ENCODE assay signal across 10 mouse cellular contexts in the genomic region with DNA sequence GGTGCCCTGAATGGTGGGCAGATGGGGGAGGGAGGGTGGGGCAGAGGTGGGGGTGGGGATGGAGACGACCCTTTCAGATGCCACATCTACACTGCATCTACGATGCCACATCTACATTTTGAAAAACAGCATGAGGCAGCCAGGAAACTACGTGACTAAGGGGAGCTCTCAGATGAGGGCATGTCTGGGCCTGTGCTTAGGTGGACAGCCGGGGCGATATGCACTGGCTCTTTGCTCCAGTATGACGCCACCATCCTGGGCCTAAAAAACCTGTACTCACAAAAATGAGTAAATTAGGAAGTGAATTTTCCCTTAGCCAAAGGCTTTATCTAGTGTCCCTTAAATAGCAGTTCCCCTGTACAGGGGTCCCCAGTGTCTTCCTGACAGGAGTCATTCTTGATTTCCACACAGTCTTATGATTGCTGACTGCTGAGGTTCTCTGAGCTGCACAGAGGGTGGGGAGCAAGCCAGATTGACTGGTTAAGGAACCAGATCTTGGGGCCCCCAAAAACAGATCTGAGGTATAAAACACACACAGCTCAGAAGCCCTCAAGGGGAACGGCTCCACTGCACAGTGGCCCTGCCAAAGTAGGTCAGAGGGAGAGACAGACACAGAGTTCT. TPM values are rescaled to one million over a fixed set of nuclear protein-coding genes. Genes with fewer than 3 reads are reported as not detected.
DNase-seq lines count a peak whose midpoint lies in the region; ATAC-seq lines count a peak whose summit lies in the region.
"Had no signal": no experiment of that assay in that cellular context is flagged by ENCODE, and none has a peak within 500 bp of the region (broad histone marks: within the 10 kb centered on the region; RNA-seq: fewer than 3 reads in every experiment).

No protein-coding gene starts in this region.

- WGBS in heart, embryonic 13.5 days = 85% methylated on average over 7 of the region's 7 CpGs
- WGBS in lung, embryonic 16.5 days = 73% methylated on average over 7 of the region's 7 CpGs
- WGBS in embryonic facial prominence, embryonic 14.5 days = 84% methylated on average over 7 of the region's 7 CpGs

- no peaks in the 10 kb centered on the region for H3K27me3 ChIP-seq in heart, embryonic 13.5 days (replicated peaks)
- H3K27me3 ChIP-seq in lung, embryonic 16.5 days (ENCODE audit: control insufficient read depth, insufficient read depth, low read depth, low read length) = no peaks in the 10 kb centered on the region
- no peaks in the 10 kb centered on the region for H3K27me3 ChIP-seq in embryonic facial prominence, embryonic 14.5 days (replicated peaks; ENCODE audit: control insufficient read depth, insufficient read depth, low read length)

- H3K4me1 ChIP-seq in heart, embryonic 13.5 days = peaks cover 52% of the 10 kb centered on the region
- H3K4me1 ChIP-seq in lung, embryonic 16.5 days (replicated peaks; ENCODE audit: control insufficient read depth, insufficient read depth, low read length) = peaks cover 40% of the 10 kb centered on the region
- peaks cover under 1% of the 10 kb centered on the region for H3K4me1 ChIP-seq in embryonic facial prominence, embryonic 14.5 days (ENCODE audit: control insufficient read depth, insufficient read depth, low read length)

- H3K27ac ChIP-seq in heart, embryonic 13.5 days (replicated peaks) = peak overlapping the region; percentile 57
- peak overlapping the region; percentile 41 for H3K27ac ChIP-seq in lung, embryonic 16.5 days (ENCODE audit: low read length)
- H3K27ac ChIP-seq in embryonic facial prominence, embryonic 14.5 days (replicated peaks; ENCODE audit: low read depth, low read length) = no peak overlapping the region

- ATAC-seq in heart, embryonic 13.5 days (ENCODE audit: extremely low read depth, insufficient number of reproducible peaks, low FRiP score, low TSS enrichment) = no peak
- ATAC-seq in lung, embryonic 16.5 days (ENCODE audit: low read depth) = peak; percentile 1
- ATAC-seq in embryonic facial prominence, embryonic 14.5 days (ENCODE audit: low read depth) = peak; percentile 12; the same call in 1 of the 2 replicates
- ATAC-seq in megakaryocyte progenitor cell, adult 5-6 weeks (replicated peaks; ENCODE audit: poor library complexity) = peak; percentile 28
- ATAC-seq: CD4-positive, CD25-positive, alpha-beta regulatory T cell, adult 4 months had no signal

- H3K9ac ChIP-seq in heart, embryonic 13.5 days = 0 out of 2 replicates have a peak overlapping the region, but pooled peaks have one; percentile 26
- no peak overlapping the region for H3K9ac ChIP-seq in lung, embryonic 16.5 days (ENCODE audit: low read length)
- 0 out of 2 replicates have a peak overlapping the region, but pooled peaks have one; percentile 1 for H3K9ac ChIP-seq in embryonic facial prominence, embryonic 14.5 days (ENCODE audit: low read depth, low read length)

- no peak for DNase-seq in heart, adult 11 months
- no peak for DNase-seq in lung, adult 18-20 months
- DNase-seq in embryonic facial prominence, embryonic 14.5 days (ENCODE audit: low spot score) = no peak
- DNase-seq in layer of hippocampus, postnatal 14 days (ENCODE audit: low spot score in 2 of 2) = no peak
- DNase-seq in thymus, postnatal 36 days = no peak

- H3K9me3 ChIP-seq in heart, embryonic 13.5 days = no peaks in the 10 kb centered on the region
- no peaks in the 10 kb centered on the region for H3K9me3 ChIP-seq in lung, embryonic 16.5 days (ENCODE audit: control insufficient read depth, low read length)
- no peaks in the 10 kb centered on the region for H3K9me3 ChIP-seq in embryonic facial prominence, embryonic 14.5 days (ENCODE audit: control insufficient read depth, low read length)

- peaks cover 74% of the 10 kb centered on the region for H3K36me3 ChIP-seq in heart, embryonic 13.5 days
- H3K36me3 ChIP-seq in lung, embryonic 16.5 days (ENCODE audit: control insufficient read depth, insufficient read depth, low read length) = peaks cover 22% of the 10 kb centered on the region
- peaks cover 94% of the 10 kb centered on the region for H3K36me3 ChIP-seq in embryonic facial prominence, embryonic 14.5 days (ENCODE audit: control insufficient read depth, insufficient read depth, low read length)

- no peak overlapping the region for H3K4me3 ChIP-seq in heart, embryonic 13.5 days
- no peak overlapping the region for H3K4me3 ChIP-seq in lung, embryonic 16.5 days (ENCODE audit: low read length)
- no peak overlapping the region for H3K4me3 ChIP-seq in embryonic facial prominence, embryonic 14.5 days (ENCODE audit: low read depth, low read length)

- H3K4me2 ChIP-seq in heart, embryonic 13.5 days = no peak overlapping the region
- no peak overlapping the region for H3K4me2 ChIP-seq in lung, embryonic 16.5 days (ENCODE audit: low read depth, low read length)
- H3K4me2 ChIP-seq in embryonic facial prominence, embryonic 14.5 days (ENCODE audit: low read depth, low read length) = no peak overlapping the region

RNA-seq across cellular contexts. Expression of a gene that starts 30.0 kb away (rescaled TPM):
- polyA plus RNA-seq in heart, embryonic 13.5 days (2015; fragmentation: Nextera tagmentation; extraction: Ambion mirVana) = 30.7 and 37.9 TPM in 2 replicates
- 78.9 and 83.6 TPM in 2 replicates for polyA plus RNA-seq in lung, embryonic 16.5 days (2015; fragmentation: Nextera tagmentation; extraction: Ambion mirVana)
- polyA plus RNA-seq in embryonic facial prominence, embryonic 14.5 days (2014; fragmentation: Nextera tagmentation; extraction: Ambion mirVana) = 137 and 145 TPM in 2 replicates
- 9.8 and 10.0 TPM in 2 replicates for total RNA-seq in megakaryocyte progenitor cell, adult 5-6 weeks (2015)
- total RNA-seq in megakaryocyte progenitor cell, adult 5-6 weeks (2017) = 4.5 and 7.3 TPM in 2 replicates
- 100 to 1,000 TPM; 287 to 301 TPM for total RNA-seq in layer of hippocampus, postnatal 14 days (2021)

RNA-seq across cellular contexts. Expression of a gene that starts 51.8 kb away (rescaled TPM):
- polyA plus RNA-seq in heart, embryonic 13.5 days (2015; fragmentation: Nextera tagmentation; extraction: Ambion mirVana) = 24.5 and 24.6 TPM in 2 replicates
- 47.4 and 49.2 TPM in 2 replicates for polyA plus RNA-seq in lung, embryonic 16.5 days (2015; fragmentation: Nextera tagmentation; extraction: Ambion mirVana)
- polyA plus RNA-seq in embryonic facial prominence, embryonic 14.5 days (2014; fragmentation: Nextera tagmentation; extraction: Ambion mirVana) = 22.9 and 23.1 TPM in 2 replicates
- 27.3 and 29.6 TPM in 2 replicates for total RNA-seq in megakaryocyte progenitor cell, adult 5-6 weeks (2015)
- 38.9 and 42.7 TPM in 2 replicates for total RNA-seq in megakaryocyte progenitor cell, adult 5-6 weeks (2017)
- 1 to 10 TPM; 6.1 to 6.2 TPM for total RNA-seq in layer of hippocampus, postnatal 14 days (2021)

RNA-seq across cellular contexts. Expression of a gene that starts 56.6 kb away (rescaled TPM):
- 0.62 TPM in 2 replicates for polyA plus RNA-seq in heart, embryonic 13.5 days (2015; fragmentation: Nextera tagmentation; extraction: Ambion mirVana)
- 1.8 TPM in 2 replicates for polyA plus RNA-seq in lung, embryonic 16.5 days (2015; fragmentation: Nextera tagmentation; extraction: Ambion mirVana)
- polyA plus RNA-seq in embryonic facial prominence, embryonic 14.5 days (2014; fragmentation: Nextera tagmentation; extraction: Ambion mirVana) = 5.2 and 6.1 TPM in 2 replicates
- total RNA-seq in megakaryocyte progenitor cell, adult 5-6 weeks (2015) = not detected in 2 replicates
- total RNA-seq in megakaryocyte progenitor cell, adult 5-6 weeks (2017) = not detected in 2 replicates
- 1 to 10 TPM; 2.7 TPM for total RNA-seq in layer of hippocampus, postnatal 14 days (2021)
- total RNA-seq: megakaryocyte-erythroid progenitor cell, adult 5-6 weeks had no signal
- polyA plus RNA-seq: CD4-positive, CD25-positive, alpha-beta regulatory T cell, adult 4 months had no signal
